Mouse (Mus musculus): Measurements from ENCODE around the gene Tmem72.
A peak's percentile ranks its signal among the peaks of the same experiment; 100 is the strongest.

GRCm38 (mm10) chr6:116712062-116712461, 4.7 kb downstream of the Tmem72 start:
- TF ChIP-seq CTCF (IDR thresholded peaks at IDR 0.05) = 0 out of 2 replicates have a peak, but pooled peaks have one; percentile 9
- TF ChIP-seq POLR2A (IDR thresholded peaks at IDR 0.05; ENCODE audit: insufficient read depth, low read depth, low read length) = no peak
